Mouse (Mus musculus): ENCODE measurements at regions not wholly inside any gene's neighbourhood (a gene's known extent, or its start where the extent isn't known, plus 50 kb on each side); places are given as distances from the start of the nearest gene placed in this dataset.

DNA sequence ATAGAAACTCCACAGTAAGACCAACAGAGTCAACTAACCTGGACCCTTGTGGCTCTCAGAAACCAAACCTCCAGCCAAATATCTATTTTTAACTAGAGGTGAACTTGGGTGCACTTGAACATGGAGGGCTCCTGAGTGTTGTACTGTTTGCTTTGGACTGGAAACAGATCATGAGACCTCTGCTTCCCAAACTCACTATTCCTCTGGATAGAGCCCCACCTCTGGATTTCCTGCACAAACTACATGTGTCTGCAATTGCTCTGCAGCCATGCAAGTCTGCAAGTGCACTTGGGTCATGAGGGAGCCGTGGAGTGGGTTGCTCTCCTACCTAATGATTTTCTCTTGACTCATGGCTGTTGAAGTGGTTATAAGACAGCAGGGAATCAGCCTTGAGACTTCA, 759.9 kb upstream of the Fam160b2 start:
- no peak for DNase-seq (ENCODE audit: low read depth, low spot score)

DNA sequence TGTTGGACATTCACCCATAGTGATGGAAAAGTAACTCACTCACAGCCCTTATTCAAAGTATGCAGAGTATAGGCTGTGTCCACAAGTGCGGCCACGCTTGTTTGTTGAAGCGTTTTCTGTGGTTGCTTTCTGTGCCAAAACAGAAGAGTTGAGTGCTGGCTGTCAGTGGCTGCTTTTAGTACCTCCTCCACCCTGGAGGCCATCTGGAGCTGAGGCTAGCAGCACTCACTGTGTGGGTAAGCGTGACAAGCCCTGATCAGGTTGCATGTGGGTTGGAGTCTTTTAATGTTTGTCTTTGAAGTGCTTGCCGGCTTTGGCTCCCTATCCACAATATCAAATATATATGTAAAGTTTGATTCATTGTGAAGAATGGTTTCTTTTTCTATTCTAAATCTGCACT, 738.6 kb upstream of the Fam160b2 start:
- no peak for DNase-seq (ENCODE audit: low read depth, low spot score)

DNA sequence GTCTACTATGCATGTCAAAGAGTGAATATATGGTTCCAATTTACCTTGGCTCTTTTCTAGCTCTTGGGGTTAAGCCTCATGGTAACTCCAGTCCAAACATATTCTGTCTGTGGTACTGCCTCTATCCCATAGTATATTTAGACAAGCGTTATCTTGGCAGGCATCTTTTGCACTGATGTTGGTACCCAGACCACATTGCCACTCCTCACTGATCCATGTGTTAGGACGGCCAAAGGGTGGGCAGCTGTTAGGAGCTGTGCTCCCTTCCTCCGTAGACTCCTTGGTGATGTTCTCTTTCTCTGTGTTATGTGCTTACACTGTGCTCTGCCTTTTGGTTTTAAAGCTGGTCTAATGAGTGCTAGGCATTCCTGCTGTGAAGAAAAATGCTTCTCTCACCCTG, 737.3 kb upstream of the Fam160b2 start:
- no peak for DNase-seq (ENCODE audit: low read depth, low spot score)

DNA sequence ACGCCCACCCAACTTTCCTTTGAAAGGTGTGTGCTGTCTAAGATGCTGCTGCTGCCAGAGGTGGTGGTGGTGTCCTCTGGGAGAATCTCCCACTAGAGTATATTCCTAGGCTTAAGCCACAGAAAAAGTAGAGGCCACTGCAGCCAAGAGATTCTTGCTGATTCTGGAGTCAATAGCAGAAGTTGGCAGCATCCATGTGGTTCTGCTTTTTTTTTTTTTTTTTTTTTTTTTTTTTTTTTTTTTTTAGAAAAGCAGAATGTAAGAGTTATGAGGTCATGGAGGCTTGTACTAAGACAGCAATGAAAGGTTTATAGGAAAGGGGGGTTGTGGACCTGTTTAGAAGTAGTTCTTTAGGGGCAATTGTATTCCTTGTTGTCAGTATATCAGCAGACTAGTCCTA, 734.4 kb upstream of the Fam160b2 start:
- no peak for DNase-seq (ENCODE audit: low read depth, low spot score)

DNA sequence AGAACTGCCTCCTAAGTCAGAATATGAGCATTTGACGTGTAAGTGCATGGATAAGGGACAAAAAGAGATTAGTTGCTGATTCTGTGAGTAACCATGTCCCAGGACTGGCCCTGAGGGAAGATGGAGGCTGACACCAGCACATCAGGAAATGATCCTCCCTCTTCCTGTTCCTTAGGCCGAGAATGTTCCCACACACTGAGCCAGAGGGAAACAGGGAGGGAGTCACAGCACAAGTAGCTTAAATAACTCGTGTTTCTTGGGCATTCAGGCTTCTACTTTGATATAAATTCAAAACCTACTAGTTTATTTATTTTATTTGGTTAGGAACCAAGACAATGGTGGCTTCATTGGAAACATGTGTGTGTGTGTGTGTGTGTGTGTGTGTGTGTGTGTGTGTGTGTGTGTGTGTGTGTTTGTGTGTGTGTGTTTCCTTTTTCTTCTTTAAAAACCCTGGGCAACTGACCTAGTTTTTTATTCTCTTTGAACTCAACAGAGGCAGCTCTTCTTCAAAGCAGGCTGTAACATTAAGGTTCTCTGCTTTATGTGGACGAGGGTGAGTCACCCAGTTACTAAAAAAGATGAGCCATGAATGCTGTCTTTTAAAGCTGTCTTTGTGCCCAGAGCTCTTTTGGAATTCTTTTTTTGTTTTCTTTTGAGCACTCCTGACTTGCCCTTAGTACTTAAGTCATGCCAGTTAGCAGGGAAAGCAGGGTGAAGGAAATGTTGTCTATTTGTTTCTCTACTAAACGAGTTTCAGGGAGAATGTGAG, 730.4 kb upstream of the Fam160b2 start:
- no peak for DNase-seq (ENCODE audit: low read depth, low spot score)

DNA sequence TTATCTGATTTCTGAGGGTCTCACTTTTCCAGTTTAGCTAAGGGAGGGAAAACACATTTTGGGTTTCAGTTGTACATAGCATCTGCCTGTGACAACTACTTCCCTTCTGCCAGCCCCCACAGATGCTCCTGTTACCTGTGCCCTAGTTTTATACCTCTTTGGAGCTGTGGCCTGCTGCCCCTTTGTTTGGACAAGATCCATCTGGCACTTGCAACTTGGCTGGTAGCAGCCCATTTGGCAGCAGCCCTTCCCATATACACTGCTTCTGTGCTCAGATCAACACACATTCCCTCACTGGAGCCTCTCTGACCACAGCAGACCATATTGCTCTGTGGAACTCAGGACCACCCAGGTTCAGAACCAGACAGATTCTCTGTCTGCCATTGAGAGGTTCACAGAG, 728.0 kb upstream of the Fam160b2 start:
- no peak for DNase-seq (ENCODE audit: low read depth, low spot score)

DNA sequence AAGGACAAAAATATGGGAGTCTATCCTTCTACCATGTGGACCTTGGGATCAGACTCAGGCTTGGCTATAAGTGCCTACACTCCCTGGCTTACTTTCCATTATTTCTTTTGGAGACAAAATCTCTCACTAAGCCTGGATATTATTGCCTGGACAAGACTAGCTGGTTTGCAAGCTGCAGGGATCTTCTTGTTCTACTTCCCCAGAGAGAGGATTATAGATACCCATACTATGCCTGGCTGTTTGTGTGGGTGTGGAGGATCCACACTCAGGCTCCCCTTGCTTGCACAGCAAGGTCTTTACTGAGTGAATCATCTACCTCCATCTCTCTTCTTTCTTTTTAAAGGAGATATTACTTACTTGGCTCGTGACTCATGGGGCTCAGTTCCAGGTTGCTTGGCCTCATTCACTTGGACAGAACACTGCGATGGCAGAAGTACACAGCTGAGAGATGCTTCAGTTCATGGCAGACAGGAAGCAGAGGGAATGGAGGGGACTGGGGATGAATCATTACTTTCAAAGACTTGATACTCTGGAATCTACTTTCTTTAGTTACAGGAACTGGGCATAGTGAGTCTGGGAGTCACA, 727.0 kb upstream of the Fam160b2 start:
- no peak for DNase-seq (ENCODE audit: low read depth, low spot score)

DNA sequence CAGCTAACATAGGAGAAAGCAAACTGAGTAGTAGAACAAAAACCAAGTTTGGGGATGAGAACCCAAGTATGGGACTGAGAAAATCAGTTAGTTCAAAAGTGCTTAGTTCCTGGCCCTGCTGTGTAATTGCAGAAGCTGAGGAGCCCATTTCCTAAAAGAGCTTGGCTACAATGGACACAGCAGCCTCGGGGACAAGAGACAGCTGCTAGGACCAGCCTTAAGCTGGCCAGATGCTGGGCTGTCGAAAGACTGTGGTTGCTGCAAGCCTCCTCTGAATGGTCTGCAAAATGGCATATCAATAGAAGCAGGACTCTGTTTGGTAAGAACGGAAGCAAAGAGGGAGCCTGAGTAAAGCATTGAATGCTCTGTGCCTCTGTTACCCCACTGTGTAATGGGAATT, 715.6 kb upstream of the Fam160b2 start:
- DNase-seq (ENCODE audit: low read depth, low spot score) = no peak

DNA sequence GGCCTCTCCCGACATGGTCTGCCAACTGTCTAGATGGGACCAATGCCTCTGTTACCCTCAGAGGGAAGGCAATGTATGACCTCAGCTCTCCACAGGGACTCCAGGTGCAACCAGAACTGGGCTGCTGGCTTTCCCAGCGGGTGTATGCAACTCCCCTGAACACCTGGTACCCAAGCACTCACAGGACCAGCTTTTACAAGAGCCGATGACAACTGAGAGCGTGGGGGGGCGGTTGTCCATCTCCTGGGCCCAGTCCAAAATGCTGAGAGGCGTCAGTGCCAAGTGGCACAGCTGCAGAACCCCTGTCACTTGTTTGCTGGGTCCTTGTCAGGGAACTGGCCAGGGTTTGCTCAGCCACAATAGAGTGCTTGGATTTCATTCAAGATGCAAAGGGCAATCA, 700.1 kb upstream of the Fam160b2 start:
- no peak for DNase-seq (ENCODE audit: low read depth, low spot score)

DNA sequence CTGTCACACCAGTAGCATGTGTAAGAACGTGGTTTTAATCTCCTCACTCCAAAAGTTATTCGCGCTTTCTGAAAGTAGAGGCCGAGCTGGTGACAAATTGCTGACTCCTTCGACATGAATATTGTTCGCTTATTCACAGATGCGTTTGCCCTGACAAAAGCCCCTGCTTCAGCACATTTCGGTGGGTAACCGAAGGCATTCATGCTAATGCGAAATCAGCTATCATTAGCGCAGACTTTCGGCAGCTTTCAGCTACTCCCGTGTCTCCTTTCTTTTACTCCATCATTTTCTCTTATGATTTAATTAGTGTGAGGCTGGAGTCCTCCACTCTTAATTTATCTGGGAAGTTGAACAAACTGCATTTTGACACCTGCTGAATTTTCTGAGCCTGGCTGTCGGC, 681.9 kb upstream of the Fam160b2 start:
- DNase-seq (ENCODE audit: low read depth, low spot score) = no peak

DNA sequence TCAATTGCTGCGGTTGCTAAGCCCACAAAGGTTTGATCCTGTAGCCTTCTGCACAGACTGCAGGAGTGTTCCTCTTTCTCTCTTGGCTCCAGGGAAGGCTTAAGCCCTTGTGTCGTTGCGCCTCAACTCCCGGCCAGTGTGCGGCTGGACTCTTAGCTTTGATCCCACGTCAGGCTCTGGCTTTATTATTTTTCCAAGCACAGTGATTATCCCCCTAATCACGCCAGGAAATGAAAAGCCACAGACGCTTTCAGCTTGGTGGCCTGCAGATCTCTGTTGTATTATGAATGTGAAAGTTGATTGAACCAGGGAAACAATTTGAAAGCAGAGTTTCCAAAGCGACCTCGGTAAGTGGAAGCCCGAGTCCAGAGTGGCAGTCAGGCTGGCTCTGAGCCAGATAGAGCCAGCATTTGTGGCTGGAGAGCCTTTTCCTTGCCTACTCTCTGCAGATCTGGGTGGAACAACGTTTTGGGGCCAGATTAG, 676.7 kb upstream of the Fam160b2 start:
- DNase-seq (ENCODE audit: low read depth, low spot score) = no peak

DNA sequence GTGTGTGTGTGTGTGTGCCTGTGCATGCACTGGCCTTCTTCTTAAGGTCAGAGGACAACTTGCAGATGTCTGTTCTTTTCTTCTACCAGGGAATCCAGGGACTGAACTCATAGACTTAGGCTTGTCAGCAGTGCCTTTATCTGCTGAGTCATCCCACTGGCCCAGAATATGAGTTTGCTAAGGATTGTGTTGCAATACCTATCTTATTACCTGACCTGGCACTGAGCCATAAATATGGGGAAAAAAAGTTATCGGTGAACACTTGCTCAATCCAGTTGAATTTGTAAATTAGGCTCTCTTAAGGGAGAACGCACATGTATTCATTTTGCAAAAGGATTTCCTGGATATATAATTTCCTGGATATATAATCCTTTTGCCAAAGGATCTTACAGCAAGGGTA, 672.8 kb upstream of the Fam160b2 start:
- DNase-seq (ENCODE audit: low read depth, low spot score) = no peak

DNA sequence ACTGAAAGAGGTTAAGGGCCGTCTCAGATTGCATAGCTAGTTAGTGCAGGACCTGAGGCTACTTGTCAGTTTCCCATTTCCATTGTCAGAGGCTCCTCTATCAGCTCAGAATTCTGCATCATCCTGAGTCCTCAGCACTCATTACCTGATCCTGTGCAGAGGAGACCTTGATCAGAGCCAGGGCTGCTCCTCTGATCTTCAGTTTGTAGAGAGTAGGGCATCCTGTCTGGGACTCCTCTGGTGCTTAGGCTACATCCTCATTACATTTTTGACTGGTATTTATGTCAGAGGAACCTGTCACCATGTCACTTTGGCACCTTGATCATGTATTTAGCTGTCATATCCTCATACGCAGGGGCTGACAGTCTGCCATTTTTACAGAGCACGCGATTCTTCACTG, 658.0 kb upstream of the Fam160b2 start:
- no peak for DNase-seq (ENCODE audit: low read depth, low spot score)

DNA sequence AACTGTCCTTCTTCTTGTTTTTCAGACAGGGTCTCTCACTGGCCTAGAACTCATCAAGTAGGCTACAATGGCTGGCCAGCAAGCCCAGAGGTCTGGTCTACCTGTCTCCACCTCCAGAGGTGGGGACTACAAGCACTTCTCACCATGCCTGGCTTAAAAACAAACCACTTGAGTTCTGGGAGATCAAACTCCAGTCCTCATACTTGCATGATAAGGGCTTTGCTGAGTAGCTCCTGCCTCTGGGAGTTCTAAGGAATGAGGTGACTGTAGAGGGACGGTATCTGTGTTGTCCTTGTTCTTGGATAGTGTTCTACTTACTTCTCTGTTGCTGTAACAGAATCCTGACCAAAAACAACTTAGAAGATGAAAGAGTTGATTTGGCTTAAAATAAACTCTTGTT, 654.6 kb upstream of the Fam160b2 start:
- no peak for DNase-seq (ENCODE audit: low read depth, low spot score)

DNA sequence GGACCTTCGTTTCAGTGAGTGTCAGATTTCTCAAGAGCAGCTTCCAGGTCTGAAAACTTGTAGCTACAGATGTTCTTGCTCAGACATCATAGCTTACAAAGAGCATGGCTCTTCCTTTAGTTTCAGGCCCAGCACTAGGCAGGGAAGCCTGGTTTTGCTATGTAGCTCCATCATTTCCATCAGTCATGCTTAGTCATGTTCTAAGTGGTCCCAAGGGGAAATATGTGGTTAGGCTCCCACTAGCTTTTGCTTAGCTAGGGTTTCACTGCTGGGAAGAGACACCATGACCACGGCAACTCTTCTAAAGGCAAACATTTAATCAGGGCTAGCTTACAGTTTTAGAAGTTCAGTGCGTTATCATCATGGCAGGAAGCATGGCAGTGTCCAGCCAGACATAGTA, 652.5 kb upstream of the Fam160b2 start:
- DNase-seq (ENCODE audit: low read depth, low spot score) = no peak

DNA sequence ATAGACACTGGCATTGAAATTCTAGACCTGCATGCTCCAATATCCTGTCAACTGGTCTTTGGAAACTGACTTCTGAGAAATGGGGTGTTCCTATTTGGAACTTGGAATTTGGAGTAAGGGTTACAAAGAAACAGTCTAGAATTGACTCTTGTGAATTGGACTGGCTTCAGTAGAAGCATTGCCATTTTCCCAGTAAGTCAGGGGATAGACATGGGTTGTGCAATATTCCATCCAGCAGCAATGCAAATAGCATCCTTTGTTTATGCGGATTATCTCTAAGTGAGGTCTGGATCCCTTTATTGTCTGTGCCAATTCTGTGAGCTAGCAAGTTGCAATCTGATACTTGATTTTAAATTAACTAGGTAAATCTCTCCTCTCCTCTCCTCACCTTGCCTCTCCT, 651.5 kb upstream of the Fam160b2 start:
- no peak for DNase-seq (ENCODE audit: low read depth, low spot score)

DNA sequence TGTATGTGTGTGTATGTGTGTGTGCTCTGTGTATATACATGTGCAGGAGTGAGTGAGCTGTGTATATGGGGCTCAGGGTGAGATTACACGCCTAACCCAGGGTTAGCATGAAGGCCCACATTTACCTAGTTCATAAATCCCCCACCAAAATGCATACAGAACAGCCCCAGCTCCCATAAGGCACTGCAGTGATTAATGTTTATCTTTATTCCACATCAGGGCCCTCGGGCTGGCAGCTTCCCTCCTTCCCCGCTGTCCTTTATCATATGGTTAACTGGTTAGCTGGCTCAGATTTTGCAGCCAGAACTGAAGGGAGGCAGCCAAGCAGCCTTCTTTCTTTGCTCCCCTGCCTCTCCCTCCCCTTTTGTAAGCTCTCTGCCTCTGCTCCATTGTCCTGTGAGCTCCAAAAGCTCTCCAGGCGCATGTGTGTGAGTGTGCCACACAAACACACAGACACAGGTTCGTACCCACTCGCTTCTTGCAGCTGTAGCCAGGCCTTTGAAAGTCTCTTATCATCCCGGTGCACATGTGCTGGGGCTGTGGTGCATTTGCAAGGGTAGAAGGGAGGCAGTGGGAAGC, 649.8 kb upstream of the Fam160b2 start:
- no peak for DNase-seq (ENCODE audit: low read depth, low spot score)

DNA sequence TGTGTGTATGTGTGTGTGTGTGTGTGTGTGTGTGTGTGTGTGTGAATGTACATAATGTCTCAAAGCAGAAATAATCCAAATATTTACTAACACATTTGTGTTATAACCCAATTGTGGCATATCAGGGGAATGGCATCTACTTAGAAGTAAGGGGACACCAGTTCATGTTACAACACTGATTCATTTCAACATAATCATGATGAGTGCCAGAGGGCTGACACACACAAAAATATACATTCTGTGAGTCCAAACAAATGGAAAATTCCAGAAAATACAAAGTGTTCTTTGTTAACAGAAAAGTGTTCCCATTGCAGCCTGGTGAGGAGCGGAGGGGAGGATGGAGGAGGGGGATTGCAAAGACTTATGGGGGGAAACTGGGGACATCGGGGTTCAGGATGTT, 648.9 kb upstream of the Fam160b2 start:
- no peak for DNase-seq (ENCODE audit: low read depth, low spot score)

DNA sequence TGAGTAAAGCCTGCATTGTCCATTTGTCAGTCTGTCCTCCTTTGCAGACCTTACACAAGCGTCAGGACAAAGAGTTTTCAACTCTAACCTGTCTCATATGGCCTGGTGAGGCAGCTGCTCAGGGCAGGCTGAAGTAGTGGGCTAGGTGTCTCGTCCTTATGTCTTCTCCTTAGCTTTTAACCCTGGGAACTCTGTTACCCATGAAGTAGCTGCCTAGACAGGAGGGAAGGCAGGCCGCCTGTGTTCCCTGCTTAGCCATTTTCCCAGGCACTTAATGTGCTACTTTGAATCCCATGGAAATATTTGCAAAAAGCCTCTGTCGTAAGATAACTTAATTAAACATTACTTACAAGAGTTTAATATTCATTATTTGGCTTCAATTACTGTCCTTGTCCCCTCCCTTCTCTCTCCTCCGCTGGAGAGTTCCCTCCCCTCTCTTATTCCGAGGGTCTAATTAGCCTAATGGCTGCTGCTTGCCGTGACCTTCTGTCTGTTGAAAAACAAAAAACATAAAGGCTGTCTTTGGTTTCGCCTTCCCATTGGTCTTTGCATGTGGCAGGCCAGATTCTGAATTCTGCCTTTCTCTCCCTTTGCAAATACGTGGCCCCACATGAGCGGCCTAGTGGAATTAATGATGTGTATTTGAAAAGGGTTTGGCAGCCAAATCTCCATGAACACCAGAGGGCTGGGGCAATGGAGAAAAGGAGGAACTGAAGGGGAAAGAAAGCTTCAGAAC, 642.2 kb upstream of the Fam160b2 start:
- no peak for DNase-seq (ENCODE audit: low read depth, low spot score)

DNA sequence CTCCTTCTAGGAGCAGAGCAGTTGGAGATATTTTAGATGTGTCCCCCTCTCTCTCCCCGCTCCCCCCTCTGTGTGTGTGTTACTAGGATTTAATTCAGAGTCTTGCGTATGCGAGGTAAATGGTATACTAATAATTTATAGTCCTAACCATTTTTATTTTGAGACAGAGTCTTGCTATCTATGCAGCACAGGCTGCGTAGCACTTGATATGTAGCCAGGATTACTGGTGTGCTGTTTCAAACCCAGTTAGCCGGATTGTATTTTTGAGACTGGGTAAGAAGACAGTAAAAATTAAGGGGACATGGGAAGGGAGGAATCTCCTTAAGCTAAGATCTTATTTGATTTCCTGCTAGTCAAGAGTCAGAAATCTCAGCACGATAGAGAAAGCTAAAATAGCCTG, 636.6 kb upstream of the Fam160b2 start:
- DNase-seq (ENCODE audit: low read depth, low spot score) = no peak

DNA sequence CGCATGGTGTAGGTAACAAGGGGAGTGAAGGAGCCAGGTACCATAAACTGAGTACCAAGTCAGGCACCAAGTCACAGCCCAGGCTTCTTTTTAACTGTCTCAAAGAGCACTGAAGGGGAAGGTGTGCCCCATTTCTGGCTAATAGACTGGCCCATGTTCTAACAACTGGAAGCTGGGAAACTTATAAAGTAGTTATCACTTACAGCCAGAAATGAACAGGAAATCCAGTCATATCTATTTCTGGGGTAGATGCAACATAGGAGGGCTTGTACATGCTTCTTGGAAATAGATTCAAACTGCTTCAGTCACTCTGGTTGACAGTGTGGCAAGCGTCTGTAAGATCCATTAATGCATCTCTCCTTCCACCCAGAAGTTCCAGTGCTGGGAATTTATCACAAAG, 635.3 kb upstream of the Fam160b2 start:
- DNase-seq (ENCODE audit: low read depth, low spot score) = no peak

DNA sequence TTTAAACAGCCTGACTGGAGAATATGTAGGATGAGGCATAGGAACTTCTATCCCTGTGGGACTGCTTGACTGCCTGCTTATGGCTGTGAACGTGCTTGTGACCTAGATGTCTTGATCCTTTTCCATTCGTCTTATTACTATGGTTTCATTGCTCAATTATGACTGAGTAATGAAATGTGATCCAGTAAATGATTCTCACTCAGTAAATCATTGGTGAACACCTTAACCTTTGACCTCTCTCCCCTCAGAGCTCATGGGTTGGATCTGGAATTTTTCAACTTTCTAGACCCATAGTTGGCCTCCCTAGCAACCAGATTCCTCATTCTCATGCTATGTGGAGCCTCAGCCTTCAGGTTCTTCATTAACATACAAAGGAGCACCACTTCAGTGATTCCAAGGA, 634.6 kb upstream of the Fam160b2 start:
- no peak for DNase-seq (ENCODE audit: low read depth, low spot score)

Data from CD4-positive helper T cell, adult 2 months (primary cell).